Mouse (Mus musculus) bone marrow, adult 2 months (tissue): ENCODE data around the gene Ankrd9. TPM values are rescaled to one million over a fixed set of nuclear protein-coding genes. Genes with fewer than 3 reads are reported as not detected.

Source experiments
- H3K27ac ChIP-seq: fragments of 200-500 bp; 2 replicates; pipeline ENCODE4 v1.5.1; 2012; ENCODE audit warnings: low read depth, mild to moderate bottlenecking, control low read depth, inconsistent platforms, low read length; ENCODE audit not compliant: control insufficient read depth, poor library complexity, insufficient read depth
- H3K4me1 ChIP-seq: fragments of 200-500 bp; 2 replicates; pipeline ENCODE4 v1.6.1; 2011; ENCODE audit warnings: low read length; ENCODE audit not compliant: control insufficient read depth, insufficient read depth
- H3K4me3 ChIP-seq: fragments of 200-500 bp; replicated peaks from 2 replicates; pipeline ENCODE3; 2011; ENCODE audit warnings: mild to moderate bottlenecking, low read depth, low read length, control low read depth; ENCODE audit not compliant: control insufficient read depth
- CTCF ChIP-seq: fragments of 200-500 bp; IDR thresholded peaks from 2 replicates; pipeline ENCODE4 v1.5.1; 2011; ENCODE audit warnings: low read length, control low read depth; ENCODE audit not compliant: control insufficient read depth, insufficient read depth
- POLR2A ChIP-seq: fragments of 200-500 bp; IDR thresholded peaks from 2 replicates; pipeline ENCODE4 v1.6.1; 2011; ENCODE audit warnings: low read depth, mild to moderate bottlenecking, control low read depth, low read length, borderline replicate concordance; ENCODE audit not compliant: control insufficient read depth
- WGBS: fragments of 180-500 bp; shearing (Covaris S2); methylation state at CpG from one replicate; pipeline ENCODE4 v1.1.7; 2018; 5-methylcytosine and 5-hydroxymethylcytosine counted together
- polyA plus RNA-seq: library from polyadenylated mRNA; stranded (reverse); fragments of >200 nt; gene quantifications from 2 replicates; pipeline ENCODE4 v1.2.4, GENCODE M21; 2011; ENCODE audit warnings: low replicate concordance; ENCODE audit not compliant: missing spikeins, insufficient read depth, insufficient read length

The Ankrd9 gene
- polyA plus RNA-seq = 19.7 and 28.6 TPM in 2 replicates

DNA sequence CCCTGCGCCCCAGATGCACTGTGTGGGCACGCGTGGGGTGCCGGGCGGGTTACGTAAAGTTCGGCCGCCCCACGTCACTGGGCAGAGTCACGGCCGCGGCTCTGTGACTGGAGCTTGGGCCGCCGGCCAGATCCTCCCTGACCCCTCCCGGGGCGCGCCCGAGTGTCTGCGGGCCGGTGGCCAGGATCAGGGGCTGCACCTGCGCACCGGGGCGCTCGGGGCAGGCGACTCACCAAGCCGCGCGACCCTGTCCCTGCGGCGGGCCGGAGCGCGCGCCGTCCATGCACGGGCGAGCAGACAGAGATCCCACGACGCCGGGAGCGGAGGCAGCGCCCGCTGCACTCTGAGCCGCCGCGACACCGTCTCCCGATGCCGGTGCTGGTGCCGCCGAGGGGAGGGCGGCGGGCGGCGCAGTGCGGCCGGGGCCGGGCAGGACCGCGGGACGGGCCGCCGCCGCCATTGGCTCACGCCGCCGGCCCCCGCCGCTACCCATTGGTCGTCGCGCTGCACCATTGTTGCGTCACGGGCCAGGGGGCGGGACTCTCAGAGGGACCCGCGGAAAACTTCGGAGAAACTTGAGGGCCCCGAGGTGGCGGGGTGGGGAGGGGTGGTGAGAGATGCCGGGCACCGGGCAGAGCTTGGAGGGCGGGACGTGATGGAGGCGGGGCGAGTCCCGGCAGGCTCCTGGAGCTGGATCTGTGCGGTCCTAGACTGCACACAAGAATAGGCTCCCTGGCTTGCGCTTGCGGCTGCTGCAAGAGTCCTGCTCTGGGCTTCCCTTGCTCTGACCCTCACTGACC, at the start of gene Ankrd9:
Ankrd9 (minus strand) TSS at position 434 of the 800 bp plus-strand sequence.
- WGBS = under 1% methylated on average over 90 of the region's 90 CpGs
- H3K4me3 ChIP-seq = peak within 1 kb of the TSS; percentile 57
- H3K27ac ChIP-seq = peak within 1 kb of the TSS; percentile 97
- TF ChIP-seq CTCF (no peak), POLR2A (peak; percentile 71; the same call in 1 of the 2 replicates)
- peaks cover 13% of the 10 kb centered on the region for H3K4me1 ChIP-seq

DNA sequence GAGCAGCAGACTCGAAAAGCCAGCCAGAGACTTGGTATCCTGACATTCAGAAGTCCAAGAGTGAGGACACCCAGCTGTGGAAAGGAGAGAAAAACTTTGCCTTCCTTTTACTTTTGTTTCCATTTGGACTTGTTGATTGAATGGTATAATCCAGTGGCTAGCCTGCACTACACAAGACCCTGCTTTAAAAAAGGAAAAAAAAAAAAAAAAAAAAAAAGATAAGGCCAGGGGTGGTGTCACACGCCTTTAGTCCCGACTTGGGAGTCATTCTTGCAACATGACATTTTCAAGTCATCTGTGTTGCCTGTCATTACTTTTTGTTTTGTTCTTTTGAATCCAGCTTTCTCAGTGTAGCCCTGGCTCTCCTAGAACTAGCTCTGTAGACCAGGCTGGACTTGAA, 42.7 kb upstream of the Ankrd9 start:
- TF ChIP-seq POLR2A (no peak), CTCF (no peak)
- Histone ChIP-seq H3K4me1 (no peaks in the 10 kb centered on the region), H3K4me3 (no peak overlapping the region), H3K27ac (no peak overlapping the region)
- WGBS = 51% methylated on average over 3 of the region's 3 CpGs

DNA sequence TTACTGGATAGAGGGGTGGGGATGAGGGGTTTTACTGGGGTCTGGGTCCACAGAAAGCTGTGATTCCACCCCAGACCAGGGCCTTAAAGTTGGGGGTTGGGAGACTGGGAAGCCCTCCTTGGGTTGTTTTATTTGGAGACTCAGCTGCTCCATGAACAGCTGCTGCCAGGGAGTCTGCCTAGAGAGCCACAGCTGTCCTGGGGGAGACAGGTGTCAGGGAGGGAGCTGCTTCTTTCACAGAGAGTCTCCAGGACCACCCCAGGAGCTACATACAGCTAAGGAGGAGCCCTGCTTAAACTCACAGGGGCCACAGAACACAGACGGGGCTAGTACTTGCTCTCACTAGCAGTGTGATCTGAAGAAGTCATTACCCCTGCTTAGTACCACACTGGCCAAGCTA, 42.3 kb upstream of the Ankrd9 start:
- Histone ChIP-seq H3K4me1 (no peaks in the 10 kb centered on the region), H3K4me3 (no peak overlapping the region), H3K27ac (no peak overlapping the region)
- no peak for TF ChIP-seq POLR2A
- TF ChIP-seq CTCF = no peak
- WGBS = 63% methylated on average over 1 of the region's 1 CpGs

DNA sequence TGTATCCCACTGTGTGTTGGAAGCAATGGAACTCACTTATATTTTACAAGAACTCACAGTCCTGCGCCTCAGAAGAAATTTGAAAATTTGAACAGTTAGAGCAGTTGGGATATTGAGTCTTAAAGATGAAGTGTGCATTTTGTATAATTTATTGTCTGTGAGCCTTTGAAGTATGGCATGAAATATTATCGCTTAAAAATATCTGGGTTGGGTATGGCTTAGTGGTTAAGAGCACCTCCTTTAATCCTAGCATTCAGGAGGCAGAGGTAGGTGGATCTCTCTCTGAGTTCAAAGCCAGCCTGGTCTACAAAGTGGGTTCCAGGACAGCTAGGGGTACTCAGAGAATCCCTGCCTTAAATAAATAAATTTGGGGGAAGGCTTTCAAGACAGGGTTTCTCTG, 40.2 kb upstream of the Ankrd9 start:
- Histone ChIP-seq H3K27ac (no peak overlapping the region), H3K4me3 (no peak overlapping the region), H3K4me1 (no peaks in the 10 kb centered on the region)
- 81% methylated on average over 2 of the region's 2 CpGs for WGBS
- TF ChIP-seq CTCF (no peak), POLR2A (no peak)

DNA sequence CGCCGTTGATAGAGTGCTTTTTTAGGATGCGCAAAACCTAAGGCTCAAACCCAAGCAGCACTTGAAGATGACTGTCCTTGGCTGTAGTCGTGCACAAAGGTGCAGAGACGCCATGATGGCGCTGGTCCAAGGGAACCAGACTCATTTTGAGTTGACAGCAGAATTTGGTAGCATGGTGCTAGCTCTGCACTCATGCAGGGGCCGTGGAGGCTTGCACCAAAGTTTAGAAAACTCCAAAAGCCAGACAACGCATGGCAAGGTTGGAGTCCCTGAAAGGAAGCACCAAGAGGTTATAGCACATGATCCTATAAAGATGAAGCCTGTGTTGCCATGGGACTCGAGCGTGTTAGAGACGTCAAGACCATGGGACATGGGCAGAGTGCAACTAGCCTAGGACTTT, 39.2 kb upstream of the Ankrd9 start:
- Histone ChIP-seq H3K4me3 (no peak overlapping the region), H3K4me1 (no peaks in the 10 kb centered on the region), H3K27ac (no peak overlapping the region)
- 89% methylated on average over 11 of the region's 11 CpGs for WGBS
- no peak for TF ChIP-seq POLR2A
- TF ChIP-seq CTCF = no peak

DNA sequence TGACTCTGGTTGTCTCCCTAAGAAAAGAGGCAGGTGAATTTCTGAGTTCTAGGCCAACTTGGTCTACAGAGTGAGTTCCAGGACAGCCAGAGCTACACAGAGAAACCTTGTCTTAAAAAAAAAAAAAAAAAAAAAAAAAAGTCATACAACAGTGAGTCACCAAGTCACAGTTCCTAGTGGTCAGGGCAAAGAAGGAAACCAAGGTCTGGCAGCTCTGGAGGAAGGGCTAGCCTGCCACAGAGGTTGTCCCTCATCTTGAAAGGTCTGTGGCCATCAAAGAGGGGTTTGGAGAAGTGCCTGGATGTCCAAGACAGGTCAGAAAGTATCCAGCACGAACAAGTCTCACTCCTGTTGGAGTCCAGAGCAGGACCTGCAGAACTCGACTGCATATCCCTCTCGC, 38.0 kb upstream of the Ankrd9 start:
- Histone ChIP-seq H3K27ac (no peak overlapping the region), H3K4me1 (no peaks in the 10 kb centered on the region), H3K4me3 (no peak overlapping the region)
- TF ChIP-seq CTCF = no peak
- TF ChIP-seq POLR2A = no peak
- WGBS = 57% methylated on average over 3 of the region's 3 CpGs

DNA sequence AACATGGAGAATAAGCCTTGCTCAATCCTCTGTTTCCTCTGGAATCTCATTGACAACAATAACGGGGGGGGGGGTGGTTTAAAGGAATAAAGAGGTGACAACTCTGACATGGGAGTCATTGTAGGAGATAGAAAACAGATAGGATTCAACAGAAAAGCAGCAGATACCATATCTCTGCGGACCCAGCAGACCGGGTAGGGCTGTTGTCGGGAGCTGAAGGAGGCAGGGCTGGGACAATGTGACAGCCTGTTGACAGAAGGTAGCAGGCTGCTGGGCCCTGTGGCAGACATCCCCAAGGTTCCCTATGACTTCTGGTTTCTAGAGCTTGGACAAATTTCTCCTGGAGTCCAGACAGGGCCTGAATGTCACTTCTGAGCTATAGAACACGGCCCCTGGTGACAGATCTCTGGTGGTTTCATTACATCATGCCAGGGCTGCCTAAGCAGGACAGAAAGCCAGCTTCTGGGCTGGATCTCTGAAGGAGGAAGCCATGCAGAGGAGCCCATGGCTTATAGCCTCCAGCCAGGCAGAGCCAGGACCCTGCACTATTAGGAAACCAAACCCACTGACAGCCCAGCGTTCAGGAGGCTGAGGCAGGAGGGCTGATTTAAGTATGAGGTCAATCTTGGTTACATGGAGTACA, 30.9 kb upstream of the Ankrd9 start:
- 47% methylated on average over 6 of the region's 6 CpGs for WGBS

More for the DNA sequence above, 30.9 kb upstream of the Ankrd9 start:
- H3K4me1 ChIP-seq = peaks cover 12% of the 10 kb centered on the region
- H3K4me3 ChIP-seq = no peak overlapping the region
- H3K27ac ChIP-seq = peak overlapping the region; percentile 83
- TF ChIP-seq CTCF (no peak), POLR2A (no peak)
